Mouse (Mus musculus) heart, adult 2 months (tissue): ENCODE data around the gene Ccne1. TPM values are rescaled to one million over a fixed set of nuclear protein-coding genes. Genes with fewer than 3 reads are reported as not detected.

Experiments used
- DNase-seq, 2 experiments: peaks; one replicate each; pipeline ENCODE4 v3.0.0; 2021
- H3K27ac ChIP-seq: fragments of 200-600 bp; 2 replicates; pipeline ENCODE4 v1.8.1; 2022
- H3K27me3 ChIP-seq: fragments of 200-500 bp; 2 replicates; pipeline ENCODE4 v1.6.1; 2012; ENCODE audit warnings: mild to moderate bottlenecking, low read length, inconsistent platforms, mixed read lengths; ENCODE audit not compliant: control insufficient read depth, insufficient read depth
- H3K36me3 ChIP-seq: fragments of 200-500 bp; 2 replicates; pipeline ENCODE4 v1.6.1; 2012; ENCODE audit warnings: low read length, inconsistent platforms; ENCODE audit not compliant: control insufficient read depth, insufficient read depth
- H3K4me1 ChIP-seq: fragments of 200-500 bp; 2 replicates; pipeline ENCODE4 v1.6.1; 2011; ENCODE audit warnings: low read length; ENCODE audit not compliant: control insufficient read depth, insufficient read depth
- H3K4me3 ChIP-seq: fragments of 200-600 bp; 2 replicates; pipeline ENCODE4 v1.8.1; 2022
- H3K79me2 ChIP-seq: fragments of 200-500 bp; replicated peaks from 2 replicates; pipeline ENCODE4 v1.6.1; 2012; ENCODE audit warnings: mild to moderate bottlenecking, inconsistent platforms, low read length, moderate library complexity, mixed read lengths; ENCODE audit not compliant: control insufficient read depth, insufficient read depth
- H3K9ac ChIP-seq: fragments of 200-500 bp; 2 replicates; pipeline ENCODE4 v1.6.1; 2012; ENCODE audit warnings: low read depth, mild to moderate bottlenecking, control low read depth, inconsistent platforms, low read length, mixed read lengths
- CTCF ChIP-seq: fragments of 200-600 bp; IDR thresholded peaks from 2 replicates; pipeline ENCODE4 v1.8.1; 2022; ENCODE audit warnings: antibody characterized with exemption, mild to moderate bottlenecking, moderate library complexity
- EP300 ChIP-seq: fragments of 200-500 bp; IDR thresholded peaks from 2 replicates; pipeline ENCODE4 v1.6.1; 2011; ENCODE audit warnings: low read depth, low read length, control low read depth; ENCODE audit not compliant: insufficient read depth
- POLR2A ChIP-seq: fragments of 200-500 bp; IDR thresholded peaks from 2 replicates; pipeline ENCODE4 v1.6.1; 2011; ENCODE audit warnings: mild to moderate bottlenecking, low read depth, low read length, control low read depth; ENCODE audit not compliant: insufficient read depth
- WGBS: fragments of 180-500 bp; shearing (Covaris S2); methylation state at CpG from one replicate; pipeline ENCODE4 v1.1.7; 2018; 5-methylcytosine and 5-hydroxymethylcytosine counted together
- intact Hi-C: fragments of 180-260 bp; cut with DNase I; formaldehyde crosslinking; loops from one replicate; pipeline ENCODE4 v1.15.1; 2025
- long read RNA-seq: library from polyadenylated mRNA; stranded (forward); transcript quantifications from one replicate; pipeline ENCODE4 v2.0.0, GENCODE M21; 2021
- polyA plus RNA-seq: library from polyadenylated mRNA; depleted of rRNA; stranded (reverse); fragments of >200 nt; gene quantifications from 2 replicates; pipeline ENCODE4 v1.2.3, GENCODE M21; 2012; rRNA removed
- total RNA-seq, 2 experiments: library from RNA; stranded (reverse); gene quantifications; 2 replicates each; pipeline ENCODE4 v1.2.3; 2021

Ccne1 gene
- 1 to 10 TPM in 1 of 2 experiments, under 1 TPM in 1; 0.91 to 1.3 TPM for total RNA-seq
- polyA plus RNA-seq, result 0.90 and 1.3 TPM in 2 replicates
- long read RNA-seq, result 0 reads

GRCm38 (mm10) chr7:38107371-38108259, at the start of gene Ccne1:
Gene Ccne1, minus strand, starts transcription at chr7:38107534.
- H3K9ac ChIP-seq, result peak within 1 kb of the TSS; percentile 75
- peak; percentile 99 to 100 for DNase-seq
- WGBS, result 1% methylated on average over 56 of the region's 102 CpGs
- TF ChIP-seq CTCF, result 0 out of 2 replicates have a peak, but pooled peaks have one; percentile 4
- TF ChIP-seq EP300, result no peak
- intact Hi-C loops, result no loop called here
- no peaks in the 10 kb centered on the region for H3K27me3 ChIP-seq
- H3K36me3 ChIP-seq, result no peaks in the 10 kb centered on the region
- H3K4me1 ChIP-seq, result 0 out of 2 replicates have a peak, but pooled peaks cover 1% of the 10 kb centered on the region
- peak within 1 kb of the TSS; percentile 39; the same call in 1 of the 2 replicates for H3K27ac ChIP-seq
- H3K4me3 ChIP-seq, result peak within 1 kb of the TSS; percentile 63
- no peaks in the 10 kb centered on the region for H3K79me2 ChIP-seq

GRCm38 (mm10) chr7:38155829-38156228, 48.5 kb upstream of the Ccne1 start:
- H3K9ac ChIP-seq, result no peak overlapping the region
- DNase-seq, result no peak
- H3K4me1 ChIP-seq, result no peaks in the 10 kb centered on the region
- no peak for TF ChIP-seq POLR2A
- TF ChIP-seq EP300, result no peak
- no peak for TF ChIP-seq CTCF
- intact Hi-C loops, result no loop called here
- no peak overlapping the region for H3K4me3 ChIP-seq
- H3K79me2 ChIP-seq, result no peaks in the 10 kb centered on the region
- H3K36me3 ChIP-seq, result no peaks in the 10 kb centered on the region
- H3K27me3 ChIP-seq, result no peaks in the 10 kb centered on the region
- 74% methylated on average over 5 of the region's 5 CpGs for WGBS
- H3K27ac ChIP-seq, result no peak overlapping the region

GRCm38 (mm10) chr7:38152571-38152970, 45.2 kb upstream of the Ccne1 start:
- no peak for TF ChIP-seq EP300
- TF ChIP-seq POLR2A, result no peak
- TF ChIP-seq CTCF, result no peak
- WGBS, result 81% methylated on average over 3 of the region's 3 CpGs
- H3K4me3 ChIP-seq, result no peak overlapping the region
- no peaks in the 10 kb centered on the region for H3K79me2 ChIP-seq
- no peak overlapping the region for H3K9ac ChIP-seq
- no peaks in the 10 kb centered on the region for H3K36me3 ChIP-seq
- no peaks in the 10 kb centered on the region for H3K4me1 ChIP-seq
- no peak overlapping the region for H3K27ac ChIP-seq
- intact Hi-C loops, result no loop called here
- DNase-seq, result no peak
- no peaks in the 10 kb centered on the region for H3K27me3 ChIP-seq

- no peaks in the 10 kb centered on the region for H3K4me1 ChIP-seq
- H3K27me3 ChIP-seq, result no peaks in the 10 kb centered on the region
- H3K4me3 ChIP-seq, result no peak overlapping the region
- H3K27ac ChIP-seq, result no peak overlapping the region
- DNase-seq, result no peak
- 60% methylated on average over 14 of the region's 14 CpGs for WGBS
- H3K9ac ChIP-seq, result no peak overlapping the region
- intact Hi-C loops, result no loop called here
- H3K79me2 ChIP-seq, result no peaks in the 10 kb centered on the region
- TF ChIP-seq EP300 (no peak), POLR2A (no peak), CTCF (no peak)
- no peaks in the 10 kb centered on the region for H3K36me3 ChIP-seq
Observed at GRCm38 (mm10) chr7:38151706-38152312, 44.5 kb upstream of the Ccne1 start.

- H3K4me3 ChIP-seq, result no peak overlapping the region
- H3K27me3 ChIP-seq, result no peaks in the 10 kb centered on the region
- H3K9ac ChIP-seq, result no peak overlapping the region
- intact Hi-C loops, result loop anchor here (10.0 kb wide), 1 partner anchor 773 kb away; no protein-coding TSS in a partner anchor
- no peak overlapping the region for H3K27ac ChIP-seq
- H3K36me3 ChIP-seq, result no peaks in the 10 kb centered on the region
- H3K79me2 ChIP-seq, result no peaks in the 10 kb centered on the region
- no peak for DNase-seq
- no peaks in the 10 kb centered on the region for H3K4me1 ChIP-seq
- TF ChIP-seq CTCF (peak; percentile 21; the same call in 1 of the 2 replicates), EP300 (no peak), POLR2A (no peak)
- WGBS, result 89% methylated on average over 6 of the region's 6 CpGs
Observed at GRCm38 (mm10) chr7:38147477-38147876, 40.1 kb upstream of the Ccne1 start.
